Mouse (Mus musculus): Measurements from ENCODE around the gene Cpn2. TPM values are rescaled to one million over a fixed set of nuclear protein-coding genes. Genes with fewer than 3 reads are reported as not detected.

Gene Cpn2
- not detected in 2 replicates for polyA plus RNA-seq (2014; fragmentation: Nextera tagmentation; extraction: Ambion mirVana)

DNA sequence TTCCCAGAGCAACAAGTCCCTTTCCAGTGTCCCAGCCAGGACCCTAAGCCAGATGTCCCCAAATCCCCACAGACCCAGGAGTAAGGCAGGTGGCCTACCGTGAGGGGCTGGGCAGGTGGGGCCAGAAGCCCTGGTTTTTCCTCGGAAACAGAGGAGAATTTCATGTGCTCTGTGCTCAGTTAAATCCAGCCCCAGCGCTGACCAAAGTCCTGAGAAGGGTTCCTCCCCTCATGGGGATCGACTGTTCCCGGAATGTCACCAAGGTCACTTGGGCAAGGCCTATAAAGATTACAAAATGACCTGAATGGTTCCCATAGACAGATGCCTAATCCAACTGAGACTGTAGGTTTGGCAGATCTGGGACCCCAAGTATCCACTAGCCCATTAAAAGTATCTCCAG, at the start of gene Cpn2:
Cpn2 (minus strand) TSS at position 141 of the 400 bp plus-strand sequence.
- no peak within 1 kb of the TSS for H3K4me3 ChIP-seq (replicated peaks; ENCODE audit: low read length)
- no peak within 1 kb of the TSS for H3K4me2 ChIP-seq (replicated peaks)
- no peak within 1 kb of the TSS for H3K9ac ChIP-seq
- WGBS = 75% methylated on average over 5 of the region's 5 CpGs
- 0 out of 2 replicates have a peak, but pooled peaks cover 1% of the 10 kb centered on the region for H3K4me1 ChIP-seq (replicated peaks; ENCODE audit: control insufficient read depth, insufficient read depth, low read length)
- H3K27ac ChIP-seq = no peak within 1 kb of the TSS
- ATAC-seq (ENCODE audit: low FRiP score) = no peak
- no peaks in the 10 kb centered on the region for H3K36me3 ChIP-seq (replicated peaks; ENCODE audit: control insufficient read depth, insufficient read depth)
- no peaks in the 10 kb centered on the region for H3K27me3 ChIP-seq (ENCODE audit: control insufficient read depth, insufficient read depth, low read length)
- DNase-seq (ENCODE audit: low spot score) = no peak
- H3K9me3 ChIP-seq (ENCODE audit: control insufficient read depth, low read length) = no peaks in the 10 kb centered on the region

DNA sequence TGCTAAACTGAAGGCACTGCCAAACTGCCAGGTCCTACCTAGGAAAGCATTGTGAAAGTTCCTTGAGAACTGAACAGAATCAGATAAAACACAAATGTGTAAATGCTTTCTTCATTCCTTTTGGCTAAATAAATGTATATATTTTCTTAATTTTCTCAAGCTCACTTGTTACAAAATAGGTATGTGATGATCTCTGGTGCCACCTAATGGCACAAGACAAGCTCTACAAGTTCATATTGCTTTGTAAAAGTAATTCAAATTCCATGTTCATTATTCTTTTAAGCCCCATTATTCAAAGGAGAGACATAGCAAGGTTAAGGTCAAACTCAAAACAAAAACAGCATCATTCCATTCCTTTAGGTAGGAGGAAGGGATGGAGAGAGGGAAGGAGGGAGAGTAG, 46.9 kb upstream of the Cpn2 start:
- H3K9ac ChIP-seq = no peak overlapping the region
- no peak overlapping the region for H3K27ac ChIP-seq
- peaks cover 8% of the 10 kb centered on the region; the same call in 1 of the 2 replicates for H3K4me1 ChIP-seq (replicated peaks; ENCODE audit: control insufficient read depth, insufficient read depth, low read length)
- DNase-seq (ENCODE audit: low spot score) (peak; percentile 74), ATAC-seq (ENCODE audit: low FRiP score) (no peak)
- H3K36me3 ChIP-seq (replicated peaks; ENCODE audit: control insufficient read depth, insufficient read depth) = peaks cover 28% of the 10 kb centered on the region
- no peaks in the 10 kb centered on the region for H3K9me3 ChIP-seq (ENCODE audit: control insufficient read depth, low read length)
- H3K27me3 ChIP-seq (ENCODE audit: control insufficient read depth, insufficient read depth, low read length) = peaks cover 30% of the 10 kb centered on the region
- H3K4me3 ChIP-seq (replicated peaks; ENCODE audit: low read length) = no peak overlapping the region
- no peak overlapping the region for H3K4me2 ChIP-seq (replicated peaks)

DNA sequence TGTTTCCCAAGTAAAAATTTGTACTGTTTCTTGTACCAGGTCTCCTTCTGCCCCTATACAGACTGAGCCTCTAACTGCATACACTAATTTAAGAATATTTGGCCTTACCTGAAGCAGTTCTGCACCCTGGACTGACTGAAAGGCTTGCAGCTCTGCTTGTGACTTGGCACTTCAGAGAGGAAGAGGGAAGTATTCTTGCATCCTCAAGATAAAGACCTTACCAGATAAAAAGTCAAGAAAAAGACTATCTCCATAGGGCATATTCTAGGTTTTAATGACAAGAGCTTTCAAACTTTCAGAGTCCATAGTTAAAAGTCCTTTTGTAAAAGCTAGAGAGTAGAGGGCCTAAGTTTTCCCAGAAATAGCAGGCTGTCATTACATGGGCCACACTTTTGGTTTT, 43.3 kb upstream of the Cpn2 start, which contains the start of gene Gp5:
Gp5 (minus strand) TSS at position 133 of the 400 bp plus-strand sequence.
- peak within 1 kb of the TSS; percentile 95 for H3K4me2 ChIP-seq (replicated peaks)
- ATAC-seq (ENCODE audit: low FRiP score) = no peak
- peaks cover 18% of the 10 kb centered on the region for H3K36me3 ChIP-seq (replicated peaks; ENCODE audit: control insufficient read depth, insufficient read depth)
- H3K27me3 ChIP-seq (ENCODE audit: control insufficient read depth, insufficient read depth, low read length) = peaks cover 57% of the 10 kb centered on the region
- peak within 1 kb of the TSS; percentile 52 for H3K4me3 ChIP-seq (replicated peaks; ENCODE audit: low read length)
- no peak within 1 kb of the TSS for H3K27ac ChIP-seq
- H3K9me3 ChIP-seq (ENCODE audit: control insufficient read depth, low read length) = no peaks in the 10 kb centered on the region
- H3K9ac ChIP-seq = peak within 1 kb of the TSS; percentile 57; the same call in 1 of the 2 replicates
- H3K4me1 ChIP-seq (replicated peaks; ENCODE audit: control insufficient read depth, insufficient read depth, low read length) = peaks cover 21% of the 10 kb centered on the region
- DNase-seq (ENCODE audit: low spot score) = no peak

DNA sequence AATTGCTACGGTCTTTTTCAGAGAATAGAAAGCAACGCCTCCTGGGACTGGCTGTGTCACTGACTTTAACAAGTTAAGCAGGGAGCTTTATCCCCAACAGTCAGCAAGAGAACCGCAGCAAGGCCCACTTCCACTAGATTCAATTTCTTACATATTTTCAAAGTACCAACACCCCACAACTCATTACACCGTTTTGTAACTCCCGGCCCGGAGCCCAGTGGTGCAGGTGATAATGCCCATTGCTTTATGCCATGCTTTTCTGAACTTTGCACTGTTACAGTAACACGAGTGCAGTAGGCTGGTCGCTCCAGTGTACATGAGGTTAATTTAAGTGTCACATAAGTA, 42.8 kb upstream of the Cpn2 start:
- DNase-seq (ENCODE audit: low spot score) (no peak), ATAC-seq (ENCODE audit: low FRiP score) (no peak)
- Histone ChIP-seq H3K4me1 (replicated peaks; ENCODE audit: control insufficient read depth, insufficient read depth, low read length) (peaks cover 21% of the 10 kb centered on the region), H3K9me3 (ENCODE audit: control insufficient read depth, low read length) (no peaks in the 10 kb centered on the region), H3K4me3 (replicated peaks; ENCODE audit: low read length) (no peak overlapping the region), H3K4me2 (replicated peaks) (peak overlapping the region; percentile 95), H3K9ac (no peak overlapping the region), H3K36me3 (replicated peaks; ENCODE audit: control insufficient read depth, insufficient read depth) (peaks cover 18% of the 10 kb centered on the region), H3K27ac (no peak overlapping the region), H3K27me3 (ENCODE audit: control insufficient read depth, insufficient read depth, low read length) (peaks cover 57% of the 10 kb centered on the region)
- 55% methylated on average over 8 of the region's 8 CpGs for WGBS

DNA sequence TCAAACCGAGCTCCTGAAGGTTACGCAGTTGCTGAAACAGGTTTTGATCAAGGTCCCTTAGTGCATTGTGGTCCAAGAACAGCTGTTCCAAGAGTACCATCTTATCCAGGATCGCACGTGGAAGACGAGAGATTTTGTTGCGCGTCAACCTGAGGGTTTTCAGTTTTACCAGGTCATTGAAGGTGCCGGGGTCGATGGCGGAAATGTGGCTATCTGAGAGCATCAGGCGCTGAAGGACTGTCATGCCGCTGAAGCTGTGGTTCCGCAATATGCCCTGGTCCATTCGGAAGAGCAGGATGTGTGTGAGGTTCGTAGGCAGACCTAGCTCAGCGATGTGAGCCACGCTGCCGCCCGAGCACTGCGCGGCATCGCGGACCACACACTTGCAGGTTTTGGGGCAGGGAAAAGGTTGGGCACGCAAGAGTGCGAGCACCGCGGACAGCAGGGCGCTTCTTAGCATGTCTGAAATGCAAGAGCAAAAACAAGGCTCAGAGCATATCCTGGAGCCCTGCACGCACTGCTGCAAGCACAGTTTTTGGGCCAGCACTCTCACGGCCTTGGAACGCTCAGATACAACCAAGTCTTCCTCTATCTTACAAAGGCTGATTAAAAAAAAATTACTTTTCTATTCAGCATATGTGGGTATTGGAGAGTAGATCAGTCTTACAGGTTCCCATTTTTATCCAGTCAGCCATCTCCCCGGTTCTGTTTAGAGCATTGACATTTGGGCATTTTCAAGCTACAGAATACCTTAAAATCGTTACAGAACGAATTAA, 42.3 kb upstream of the Cpn2 start:
- Histone ChIP-seq H3K9me3 (ENCODE audit: control insufficient read depth, low read length) (no peaks in the 10 kb centered on the region), H3K4me2 (replicated peaks) (peak overlapping the region; percentile 95), H3K4me3 (replicated peaks; ENCODE audit: low read length) (peak overlapping the region; percentile 52), H3K27me3 (ENCODE audit: control insufficient read depth, insufficient read depth, low read length) (peaks cover 60% of the 10 kb centered on the region), H3K36me3 (replicated peaks; ENCODE audit: control insufficient read depth, insufficient read depth) (peaks cover 12% of the 10 kb centered on the region), H3K27ac (no peak overlapping the region), H3K4me1 (replicated peaks; ENCODE audit: control insufficient read depth, insufficient read depth, low read length) (peaks cover 21% of the 10 kb centered on the region), H3K9ac (peak overlapping the region; percentile 57; the same call in 1 of the 2 replicates)
- WGBS = 3% methylated on average over 34 of the region's 34 CpGs
- 0 out of 2 replicates have a peak, but pooled peaks have one; percentile 11 for ATAC-seq (ENCODE audit: low FRiP score)
- DNase-seq (ENCODE audit: low spot score) = peak; percentile 45

DNA sequence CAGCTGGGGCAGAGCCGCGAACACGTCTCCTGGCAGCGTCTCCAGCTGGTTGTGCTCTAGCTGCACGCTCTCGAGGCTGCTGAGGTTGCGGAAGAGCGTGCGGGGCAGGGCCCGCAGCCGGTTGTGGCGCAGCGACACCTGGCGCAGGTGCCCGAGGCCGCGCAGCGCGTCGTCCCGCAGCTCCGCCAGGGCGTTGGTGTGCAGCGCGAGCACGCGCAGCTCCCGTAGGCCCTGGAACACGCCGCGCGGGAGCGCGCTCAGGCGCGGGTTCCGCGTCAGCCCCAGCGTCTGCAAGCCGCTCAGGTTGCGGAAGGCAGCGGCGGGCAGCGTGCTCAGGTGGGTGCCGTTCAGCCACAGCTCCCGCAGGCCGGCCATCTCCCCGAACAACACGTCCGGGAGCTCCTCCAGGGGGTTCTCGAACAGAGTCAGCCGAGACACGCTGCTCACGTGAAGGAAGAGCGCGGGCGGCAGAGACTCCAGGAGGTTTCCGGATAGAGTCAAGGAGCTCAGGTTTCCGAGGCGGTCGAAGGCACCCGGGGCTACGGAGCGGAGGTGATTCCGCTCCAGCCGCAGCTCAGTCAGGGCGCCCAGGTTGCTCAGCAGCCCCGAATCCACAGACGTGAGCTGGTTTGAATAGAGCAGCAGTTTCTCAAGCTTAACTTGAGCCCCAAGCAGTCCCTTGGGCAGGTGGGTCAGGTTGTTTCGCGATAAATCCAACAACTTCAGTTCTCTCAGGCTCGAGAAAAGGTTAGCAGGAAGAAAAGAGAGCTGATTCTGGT, 41.5 kb upstream of the Cpn2 start:
- H3K36me3 ChIP-seq (replicated peaks; ENCODE audit: control insufficient read depth, insufficient read depth) = peaks cover 6% of the 10 kb centered on the region; the same call in 1 of the 2 replicates
- H3K4me2 ChIP-seq (replicated peaks) = peak overlapping the region; percentile 95
- H3K4me1 ChIP-seq (replicated peaks; ENCODE audit: control insufficient read depth, insufficient read depth, low read length) = peaks cover 21% of the 10 kb centered on the region
- peak overlapping the region; percentile 57 for H3K9ac ChIP-seq
- WGBS = under 1% methylated on average over 70 of the region's 72 CpGs
- no peaks in the 10 kb centered on the region for H3K9me3 ChIP-seq (ENCODE audit: control insufficient read depth, low read length)
- ATAC-seq (ENCODE audit: low FRiP score) (peak; percentile 79), DNase-seq (ENCODE audit: low spot score) (peak; percentile 77)
- H3K4me3 ChIP-seq (replicated peaks; ENCODE audit: low read length) = peak overlapping the region; percentile 52
- no peak overlapping the region for H3K27ac ChIP-seq
- peaks cover 67% of the 10 kb centered on the region for H3K27me3 ChIP-seq (ENCODE audit: control insufficient read depth, insufficient read depth, low read length)

DNA sequence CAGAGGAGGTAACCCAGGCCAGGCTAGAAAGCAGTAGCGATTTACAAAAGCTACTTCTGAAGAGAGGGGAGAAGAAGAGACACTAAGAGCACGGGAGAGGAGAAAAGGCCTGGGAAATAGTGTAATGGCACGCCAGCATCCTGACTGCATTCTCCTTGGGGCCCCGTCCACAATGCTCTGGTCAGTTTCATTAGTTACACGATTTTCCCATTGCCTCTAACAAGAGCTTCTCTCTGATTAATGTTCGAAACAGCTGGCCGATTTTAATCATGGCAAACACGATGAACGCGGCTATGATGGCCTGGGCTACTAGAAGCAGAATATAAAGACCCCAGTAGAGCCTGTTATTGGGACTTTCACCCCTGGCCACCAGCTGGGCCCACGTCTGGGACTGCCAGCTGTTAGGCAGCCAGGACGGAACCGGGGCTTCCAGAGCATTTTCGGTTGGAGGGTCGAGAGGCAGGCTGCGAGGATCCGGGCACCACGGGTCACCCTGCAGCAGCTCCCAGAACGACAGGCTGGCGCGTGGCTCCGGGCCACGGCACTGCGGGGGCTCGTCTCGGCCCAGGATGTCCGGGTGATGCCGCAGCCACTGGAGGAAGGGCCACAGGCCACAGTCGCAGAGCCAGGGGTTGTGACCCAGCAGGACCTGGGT, 40.8 kb upstream of the Cpn2 start:
- DNase-seq (ENCODE audit: low spot score) (no peak), ATAC-seq (ENCODE audit: low FRiP score) (peak; percentile 41)
- peaks cover 6% of the 10 kb centered on the region; the same call in 1 of the 2 replicates for H3K36me3 ChIP-seq (replicated peaks; ENCODE audit: control insufficient read depth, insufficient read depth)
- H3K27ac ChIP-seq = no peak overlapping the region
- peak overlapping the region; percentile 95 for H3K4me2 ChIP-seq (replicated peaks)
- peak overlapping the region; percentile 57 for H3K9ac ChIP-seq
- 10% methylated on average over 29 of the region's 29 CpGs for WGBS
- peaks cover 67% of the 10 kb centered on the region for H3K27me3 ChIP-seq (ENCODE audit: control insufficient read depth, insufficient read depth, low read length)
- no peaks in the 10 kb centered on the region for H3K9me3 ChIP-seq (ENCODE audit: control insufficient read depth, low read length)
- H3K4me3 ChIP-seq (replicated peaks; ENCODE audit: low read length) = peak overlapping the region; percentile 52
- peaks cover 21% of the 10 kb centered on the region for H3K4me1 ChIP-seq (replicated peaks; ENCODE audit: control insufficient read depth, insufficient read depth, low read length)

DNA sequence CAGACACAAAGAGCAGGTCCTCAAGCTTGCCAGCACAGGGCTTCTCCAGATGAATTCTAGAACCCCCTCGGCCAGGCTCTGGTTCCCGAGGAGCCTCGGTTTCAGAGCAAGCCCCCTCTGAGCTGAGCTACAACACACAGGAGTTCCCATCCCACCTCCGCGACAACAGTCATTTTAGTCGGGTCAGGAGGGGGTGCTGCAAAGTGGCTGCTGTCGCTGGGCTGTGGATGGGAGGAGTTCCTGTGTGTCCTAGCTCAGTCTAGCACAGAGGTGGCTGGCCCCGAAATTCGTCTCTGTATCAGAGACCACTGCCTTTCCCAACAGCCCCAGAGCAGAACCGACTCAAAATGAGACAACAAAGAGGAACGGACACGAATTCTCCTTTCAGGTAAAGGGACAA, 40.0 kb upstream of the Cpn2 start:
- Histone ChIP-seq H3K27me3 (ENCODE audit: control insufficient read depth, insufficient read depth, low read length) (peaks cover 67% of the 10 kb centered on the region), H3K9ac (no peak overlapping the region), H3K4me1 (replicated peaks; ENCODE audit: control insufficient read depth, insufficient read depth, low read length) (peaks cover 21% of the 10 kb centered on the region), H3K27ac (no peak overlapping the region), H3K4me3 (replicated peaks; ENCODE audit: low read length) (no peak overlapping the region), H3K9me3 (ENCODE audit: control insufficient read depth, low read length) (no peaks in the 10 kb centered on the region), H3K4me2 (replicated peaks) (no peak overlapping the region), H3K36me3 (replicated peaks; ENCODE audit: control insufficient read depth, insufficient read depth) (peaks cover 6% of the 10 kb centered on the region; the same call in 1 of the 2 replicates)
- no peak for DNase-seq (ENCODE audit: low spot score)
- no peak for ATAC-seq (ENCODE audit: low FRiP score)
- WGBS = 50% methylated on average over 12 of the region's 12 CpGs

DNA sequence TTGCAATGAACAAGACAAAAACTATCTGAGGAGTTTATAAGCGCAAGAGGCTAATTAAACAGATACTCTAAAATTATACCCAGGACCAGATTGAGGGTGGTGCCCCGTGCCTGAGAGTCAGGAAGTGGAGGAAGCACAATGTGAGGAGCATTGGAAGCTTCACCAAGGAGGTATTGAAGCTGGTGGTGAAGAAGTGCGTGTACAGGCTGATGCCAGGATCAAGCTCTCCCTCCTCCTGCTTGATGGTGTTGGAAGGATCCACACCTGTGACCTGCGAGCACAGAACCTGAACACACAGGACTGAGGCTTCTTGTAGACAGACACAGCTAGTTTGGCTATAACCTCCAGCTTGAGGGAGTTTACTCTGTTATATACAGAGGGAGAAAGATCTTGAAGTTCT, 38.8 kb upstream of the Cpn2 start:
- no peak overlapping the region for H3K4me2 ChIP-seq (replicated peaks)
- DNase-seq (ENCODE audit: low spot score) (no peak), ATAC-seq (ENCODE audit: low FRiP score) (no peak)
- H3K9me3 ChIP-seq (ENCODE audit: control insufficient read depth, low read length) = no peaks in the 10 kb centered on the region
- no peak overlapping the region for H3K27ac ChIP-seq
- H3K4me1 ChIP-seq (replicated peaks; ENCODE audit: control insufficient read depth, insufficient read depth, low read length) = peaks cover 21% of the 10 kb centered on the region
- no peaks in the 10 kb centered on the region for H3K36me3 ChIP-seq (replicated peaks; ENCODE audit: control insufficient read depth, insufficient read depth)
- H3K4me3 ChIP-seq (replicated peaks; ENCODE audit: low read length) = no peak overlapping the region
- peaks cover 56% of the 10 kb centered on the region for H3K27me3 ChIP-seq (ENCODE audit: control insufficient read depth, insufficient read depth, low read length)
- H3K9ac ChIP-seq = no peak overlapping the region
- 93% methylated on average over 4 of the region's 4 CpGs for WGBS
